Mouse (Mus musculus) midbrain, embryonic 15.5 days (tissue): ENCODE results near the gene Lama5. TPM values are rescaled to one million over a fixed set of nuclear protein-coding genes. Genes with fewer than 3 reads are reported as not detected.
A peak's percentile ranks its signal among the peaks of the same experiment; 100 is the strongest.

Source experiments
- ATAC-seq: fragments of 200-750 bp; cut with Nextera tagmentation; replicated peaks from 2 replicates; pipeline ENCODE4 v1.8.0; 2017; ENCODE audit warnings: moderate TSS enrichment
- H3K27ac ChIP-seq: fragments of 300-500 bp; sonication (generic); 2 replicates; pipeline ENCODE4 v1.5.1; 2015; ENCODE audit warnings: mild to moderate bottlenecking, inconsistent platforms
- H3K27me3 ChIP-seq: fragments of 300-500 bp; sonication (generic); replicated peaks from 2 replicates; pipeline ENCODE4 v1.6.1; 2015; ENCODE audit warnings: inconsistent platforms
- H3K36me3 ChIP-seq: fragments of 300-500 bp; sonication (generic); replicated peaks from 2 replicates; pipeline ENCODE4 v1.6.1; 2015; ENCODE audit warnings: inconsistent platforms
- H3K4me1 ChIP-seq: fragments of 300-500 bp; sonication (generic); 2 replicates; pipeline ENCODE4 v1.6.1; 2015; ENCODE audit warnings: inconsistent platforms
- H3K4me2 ChIP-seq: fragments of 300-500 bp; sonication (generic); 2 replicates; pipeline ENCODE4 v1.6.1; 2015; ENCODE audit warnings: inconsistent platforms, mild to moderate bottlenecking, moderate library complexity
- H3K4me3 ChIP-seq: fragments of 300-500 bp; sonication (generic); 2 replicates; pipeline ENCODE4 v1.5.1; 2015; ENCODE audit warnings: mild to moderate bottlenecking, inconsistent platforms
- H3K9ac ChIP-seq: fragments of 300-500 bp; sonication (generic); 2 replicates; pipeline ENCODE4 v1.6.1; 2015; ENCODE audit warnings: mild to moderate bottlenecking, inconsistent platforms
- H3K9me3 ChIP-seq: fragments of 300-500 bp; sonication (generic); 2 replicates; pipeline ENCODE4 v1.6.1; 2016; ENCODE audit warnings: inconsistent platforms
- WGBS: fragments of 180-500 bp; shearing (Covaris S2); methylation state at CpG from one replicate; pipeline ENCODE4 v1.1.7; 2015; ENCODE audit warnings: mixed read lengths; 5-methylcytosine and 5-hydroxymethylcytosine counted together
- polyA plus RNA-seq: library from polyadenylated mRNA; unstranded; fragments of >200 nt; fragmentation: Nextera tagmentation; extraction: Ambion mirVana; gene quantifications from 2 replicates; pipeline ENCODE4 v1.2.1, GENCODE M21; 2015

Lama5 gene
- polyA plus RNA-seq, 1 experiment from 2014 or later: 1.7 TPM

- H3K9me3 ChIP-seq: no peaks in the 10 kb centered on the region
- no peaks in the 10 kb centered on the region for H3K36me3 ChIP-seq
- no peak overlapping the region for H3K4me2 ChIP-seq
- H3K27ac ChIP-seq: no peak overlapping the region
- H3K4me3 ChIP-seq: no peak overlapping the region
- WGBS: 74% methylated on average over 3 of the region's 3 CpGs
- no peak for ATAC-seq
- peaks cover 25% of the 10 kb centered on the region for H3K4me1 ChIP-seq
- no peak overlapping the region for H3K9ac ChIP-seq
- H3K27me3 ChIP-seq: peaks cover 29% of the 10 kb centered on the region
Measured at GRCm38 (mm10) chr2:180229129-180229528, 3.5 kb upstream of the Lama5 start.

GRCm38 (mm10) chr2:180228592-180228991 is 2.9 kb upstream of the Lama5 start:
- no peaks in the 10 kb centered on the region for H3K9me3 ChIP-seq
- no peak overlapping the region for H3K4me2 ChIP-seq
- peaks cover 25% of the 10 kb centered on the region for H3K4me1 ChIP-seq
- no peak overlapping the region for H3K4me3 ChIP-seq
- H3K36me3 ChIP-seq: no peaks in the 10 kb centered on the region
- H3K27ac ChIP-seq: no peak overlapping the region
- 68% methylated on average over 7 of the region's 7 CpGs for WGBS
- H3K9ac ChIP-seq: no peak overlapping the region
- peaks cover 32% of the 10 kb centered on the region for H3K27me3 ChIP-seq
- ATAC-seq: no peak

GRCm38 (mm10) chr2:180228060-180228458 is 2.4 kb upstream of the Lama5 start:
- Histone ChIP-seq H3K27me3 (peaks cover 37% of the 10 kb centered on the region), H3K27ac (no peak overlapping the region), H3K9ac (no peak overlapping the region), H3K4me1 (peaks cover 25% of the 10 kb centered on the region), H3K4me3 (no peak overlapping the region), H3K4me2 (no peak overlapping the region), H3K36me3 (no peaks in the 10 kb centered on the region), H3K9me3 (no peaks in the 10 kb centered on the region)
- 57% methylated on average over 6 of the region's 6 CpGs for WGBS
- no peak for ATAC-seq

DNA sequence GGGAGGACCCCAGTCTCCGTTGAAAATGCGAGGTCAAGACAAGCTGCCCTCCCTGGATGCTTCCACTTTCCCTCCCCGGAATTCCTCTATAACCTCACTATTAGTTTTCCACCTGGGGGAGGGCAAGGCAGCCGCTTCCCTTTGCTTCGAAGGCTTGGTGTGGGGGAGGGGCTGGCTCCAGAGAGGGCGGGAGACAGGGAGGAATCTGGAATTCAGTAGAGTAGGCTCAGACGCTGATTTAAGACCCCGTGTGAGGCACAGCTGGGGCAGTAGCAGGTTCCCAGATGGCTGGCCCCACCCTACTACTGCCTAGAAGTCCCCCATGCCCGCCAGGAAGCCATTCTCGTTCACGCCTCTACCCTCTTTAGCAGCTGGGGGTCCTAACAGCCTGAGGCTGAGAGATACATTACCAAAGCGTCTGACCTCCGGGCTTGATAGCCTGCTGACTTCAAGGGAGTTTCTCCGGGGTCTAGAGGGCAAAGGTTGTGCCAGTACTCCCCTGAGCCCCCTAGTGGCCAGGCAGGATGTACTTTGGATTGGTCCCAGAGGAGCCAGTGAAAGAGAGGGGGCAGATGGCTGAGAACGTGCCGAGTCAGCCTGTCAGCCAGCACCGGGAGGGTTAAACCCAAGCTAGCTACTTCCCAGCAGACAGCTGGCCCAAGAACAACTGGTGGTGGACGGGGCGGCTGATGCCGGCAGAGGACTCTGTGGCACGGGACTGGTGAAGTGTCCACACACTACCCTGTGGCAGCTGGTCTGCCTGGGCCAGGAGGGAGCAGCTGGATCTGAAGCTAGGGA is 1.8 kb upstream of the Lama5 start:
- H3K27ac ChIP-seq: no peak overlapping the region
- H3K27me3 ChIP-seq: peaks cover 39% of the 10 kb centered on the region
- peaks cover 25% of the 10 kb centered on the region for H3K4me1 ChIP-seq
- H3K36me3 ChIP-seq: no peaks in the 10 kb centered on the region
- ATAC-seq: 0 out of 2 replicates have a peak, but pooled peaks have one; percentile 41
- H3K9ac ChIP-seq: no peak overlapping the region
- peak overlapping the region; percentile 24 for H3K4me2 ChIP-seq
- H3K4me3 ChIP-seq: no peak overlapping the region
- WGBS: under 1% methylated on average over 21 of the region's 21 CpGs
- H3K9me3 ChIP-seq: no peaks in the 10 kb centered on the region

DNA sequence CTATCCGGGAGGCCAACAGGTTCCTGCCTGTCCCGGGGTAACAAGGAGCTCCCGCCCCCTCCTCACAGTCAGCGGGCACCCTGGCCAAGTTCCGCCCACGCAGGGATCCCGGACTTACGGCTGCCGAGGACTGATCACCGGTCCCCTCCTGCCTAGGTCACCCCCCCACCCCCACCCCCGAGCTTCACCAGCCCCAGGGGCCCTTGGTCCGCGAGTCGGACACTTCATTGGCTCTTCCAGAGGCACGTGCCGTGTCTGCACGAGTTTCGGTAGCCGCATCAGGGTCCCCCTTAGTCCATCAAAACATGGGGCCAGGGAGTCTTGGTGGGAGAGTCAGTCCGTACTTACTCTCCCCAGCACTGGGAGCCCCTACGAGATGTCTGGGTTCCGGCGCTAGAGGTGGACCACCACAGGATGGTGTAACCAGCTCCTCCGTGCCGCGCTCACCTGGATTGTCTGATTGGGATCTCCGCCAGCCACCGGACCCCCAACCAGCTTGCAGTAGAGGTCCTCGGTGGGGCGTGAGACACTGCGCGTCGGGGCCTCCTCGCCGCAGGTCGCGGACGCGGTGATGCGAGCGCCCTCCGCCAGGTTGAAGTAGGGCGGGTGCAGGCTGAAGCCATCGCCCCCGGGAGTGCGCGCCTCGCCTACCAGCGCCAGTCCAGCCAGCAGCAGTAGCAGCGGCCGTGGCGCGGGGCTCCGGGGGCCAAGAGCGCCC is 456 bp downstream of the Lama5 start:
- H3K4me2 ChIP-seq: peak overlapping the region; percentile 100
- peak overlapping the region; percentile 57 for H3K9ac ChIP-seq
- WGBS: 0% methylated on average over 54 of the region's 55 CpGs
- peaks cover 39% of the 10 kb centered on the region for H3K27me3 ChIP-seq
- H3K27ac ChIP-seq: no peak overlapping the region
- ATAC-seq: no peak; the same call in 1 of the 2 replicates
- peaks cover 29% of the 10 kb centered on the region for H3K4me1 ChIP-seq
- H3K4me3 ChIP-seq: peak overlapping the region; percentile 52
- no peaks in the 10 kb centered on the region for H3K36me3 ChIP-seq
- H3K9me3 ChIP-seq: no peaks in the 10 kb centered on the region

- no peaks in the 10 kb centered on the region for H3K36me3 ChIP-seq
- H3K27me3 ChIP-seq: peaks cover 39% of the 10 kb centered on the region
- peak overlapping the region; percentile 52 for H3K4me3 ChIP-seq
- H3K9ac ChIP-seq: no peak overlapping the region
- H3K4me1 ChIP-seq: peaks cover 29% of the 10 kb centered on the region
- no peak for ATAC-seq
- no peaks in the 10 kb centered on the region for H3K9me3 ChIP-seq
- WGBS: under 1% methylated on average over 13 of the region's 13 CpGs
- H3K27ac ChIP-seq: no peak overlapping the region
- peak overlapping the region; percentile 100 for H3K4me2 ChIP-seq
Measured at GRCm38 (mm10) chr2:180224647-180225043, 1.0 kb downstream of the Lama5 start.

GRCm38 (mm10) chr2:180222250-180222649 is 3.4 kb downstream of the Lama5 start:
- no peak overlapping the region for H3K27ac ChIP-seq
- H3K4me1 ChIP-seq: peaks cover 22% of the 10 kb centered on the region
- peaks cover 39% of the 10 kb centered on the region for H3K27me3 ChIP-seq
- H3K36me3 ChIP-seq: no peaks in the 10 kb centered on the region
- no peak overlapping the region for H3K4me2 ChIP-seq
- ATAC-seq: no peak
- no peaks in the 10 kb centered on the region for H3K9me3 ChIP-seq
- no peak overlapping the region for H3K9ac ChIP-seq
- H3K4me3 ChIP-seq: no peak overlapping the region
- 16% methylated on average over 6 of the region's 6 CpGs for WGBS

DNA sequence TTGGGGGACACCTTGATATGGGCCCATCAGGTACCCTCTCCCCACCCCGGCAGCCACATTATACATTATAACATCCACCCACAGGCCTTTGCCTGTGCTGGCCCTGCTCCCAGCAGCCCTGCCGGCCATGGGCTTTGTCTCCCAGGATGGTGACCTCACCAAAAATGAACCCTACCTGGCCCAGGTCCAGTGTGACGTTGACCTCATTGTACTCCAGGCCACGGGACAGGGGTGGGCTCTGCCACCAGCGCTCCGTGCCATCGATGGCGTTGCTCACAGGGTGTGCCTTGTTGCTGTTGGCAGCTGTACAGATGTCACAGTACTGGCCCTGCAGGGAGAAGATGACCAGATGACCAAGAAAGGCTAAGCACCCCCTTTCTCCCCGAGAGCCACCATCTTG is 4.6 kb downstream of the Lama5 start:
- 94% methylated on average over 9 of the region's 9 CpGs for WGBS
- Histone ChIP-seq H3K4me1 (peaks cover 17% of the 10 kb centered on the region), H3K27me3 (peaks cover 29% of the 10 kb centered on the region), H3K27ac (no peak overlapping the region), H3K4me2 (no peak overlapping the region), H3K36me3 (no peaks in the 10 kb centered on the region), H3K4me3 (no peak overlapping the region), H3K9me3 (no peaks in the 10 kb centered on the region), H3K9ac (no peak overlapping the region)
- ATAC-seq: no peak

DNA sequence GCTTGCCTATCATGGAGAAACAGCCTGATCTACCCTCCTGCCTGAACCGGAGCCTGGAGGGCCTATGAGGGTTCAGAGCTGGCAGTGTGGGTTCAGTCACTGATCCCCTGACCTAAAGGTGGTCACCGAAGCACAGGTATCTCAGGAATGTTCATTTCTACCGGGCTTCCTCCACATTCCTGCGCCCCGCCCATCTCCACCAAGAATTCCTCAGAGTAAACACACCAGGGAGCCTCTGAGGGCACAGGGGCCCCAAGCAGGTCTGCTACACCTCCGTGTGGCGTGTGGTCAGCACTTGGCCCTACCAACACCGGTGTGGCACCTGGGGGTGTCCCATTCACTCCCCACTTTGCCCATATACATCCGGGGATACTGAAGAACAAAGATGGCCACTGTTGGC is 5.5 kb downstream of the Lama5 start:
- Histone ChIP-seq H3K4me3 (no peak overlapping the region), H3K4me1 (peaks cover 8% of the 10 kb centered on the region; the same call in 1 of the 2 replicates), H3K4me2 (no peak overlapping the region), H3K9ac (no peak overlapping the region), H3K27me3 (peaks cover 20% of the 10 kb centered on the region), H3K9me3 (no peaks in the 10 kb centered on the region), H3K27ac (no peak overlapping the region), H3K36me3 (no peaks in the 10 kb centered on the region)
- ATAC-seq: no peak
- WGBS: 83% methylated on average over 9 of the region's 9 CpGs

DNA sequence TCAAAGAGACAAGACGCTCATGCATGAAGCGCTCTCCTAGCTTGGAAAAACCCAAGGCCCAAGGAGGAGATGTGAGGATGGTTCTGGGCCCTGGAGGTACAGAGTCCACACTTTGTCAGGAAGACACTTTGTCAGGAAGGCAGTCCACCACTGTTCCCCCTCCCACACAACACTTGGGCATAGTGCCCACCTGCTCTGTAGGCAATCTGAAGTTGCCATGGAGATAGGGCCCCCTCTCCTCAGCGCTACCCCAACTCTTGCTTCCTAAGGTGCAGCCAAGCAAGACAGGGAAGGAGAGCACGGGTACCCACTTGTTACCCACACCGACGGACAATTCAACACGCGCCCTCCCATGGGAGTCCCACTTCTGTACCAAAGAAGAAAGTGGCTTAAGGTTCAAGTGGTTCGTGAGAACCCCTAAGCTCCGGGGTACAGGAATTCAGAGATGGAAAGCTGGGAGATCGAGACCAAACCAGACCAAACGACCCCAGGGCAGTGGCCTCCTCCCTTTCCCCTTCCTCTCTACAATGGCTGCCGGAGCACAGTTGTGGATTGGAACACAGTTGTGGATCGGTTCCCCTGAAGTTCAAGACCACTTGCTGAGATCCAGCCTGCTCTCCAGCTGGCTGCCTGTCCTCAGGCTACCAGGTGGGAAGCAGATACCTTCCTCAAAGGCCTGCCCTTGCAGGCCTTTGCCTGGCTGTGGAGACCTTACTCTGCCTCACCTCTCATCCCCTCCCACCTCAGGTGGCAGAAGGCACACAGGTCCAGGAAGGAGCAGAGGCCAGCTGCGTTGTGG is 6.3 kb downstream of the Lama5 start:
- peaks cover 4% of the 10 kb centered on the region; the same call in 1 of the 2 replicates for H3K4me1 ChIP-seq
- H3K4me3 ChIP-seq: no peak overlapping the region
- 74% methylated on average over 15 of the region's 15 CpGs for WGBS
- no peak for ATAC-seq
- no peaks in the 10 kb centered on the region for H3K36me3 ChIP-seq
- peaks cover 12% of the 10 kb centered on the region for H3K27me3 ChIP-seq
- H3K4me2 ChIP-seq: no peak overlapping the region
- no peak overlapping the region for H3K9ac ChIP-seq
- no peaks in the 10 kb centered on the region for H3K9me3 ChIP-seq
- no peak overlapping the region for H3K27ac ChIP-seq

DNA sequence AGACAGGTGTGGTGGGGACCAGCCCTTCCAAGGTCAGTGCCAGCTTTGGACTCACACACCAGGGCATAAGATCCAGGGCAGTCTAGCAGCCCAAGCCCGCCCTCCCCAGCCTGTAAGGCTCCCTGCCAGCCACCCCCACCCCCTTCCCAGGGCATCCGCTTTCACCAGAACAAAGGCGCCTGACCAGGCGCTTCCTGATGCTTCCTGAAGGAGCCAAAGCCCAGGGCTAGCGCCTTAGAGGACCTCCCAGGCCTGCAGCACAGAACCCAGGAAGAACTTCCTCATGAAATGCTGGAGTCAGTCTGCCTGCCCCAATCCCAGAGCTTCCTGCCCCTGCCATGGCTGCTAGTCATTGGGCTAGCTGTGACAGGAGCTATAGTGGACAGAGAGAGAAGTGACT is 7.0 kb downstream of the Lama5 start:
- no peak overlapping the region for H3K27ac ChIP-seq
- ATAC-seq: no peak

DNA sequence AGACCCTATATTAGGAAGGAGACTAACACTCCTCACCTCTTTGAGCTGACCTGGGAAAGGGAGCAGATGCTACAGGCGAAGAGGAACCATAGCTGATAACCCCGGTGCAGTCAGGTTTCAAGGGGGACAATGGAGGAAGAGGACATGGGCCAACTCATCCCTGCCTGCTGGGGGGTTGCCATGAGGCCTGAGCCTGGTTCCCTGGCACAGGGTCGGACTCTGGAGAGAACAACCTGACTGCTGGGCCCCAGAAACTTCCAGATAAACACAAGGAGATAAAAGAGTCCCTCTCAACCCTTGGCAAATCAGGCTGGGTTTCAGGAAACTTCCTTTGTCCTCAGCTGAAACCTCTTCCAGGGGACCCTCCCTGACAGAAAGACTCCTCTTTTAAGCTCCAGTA is 7.4 kb downstream of the Lama5 start:
- Histone ChIP-seq H3K9me3 (no peaks in the 10 kb centered on the region), H3K27me3 (peaks cover 4% of the 10 kb centered on the region), H3K9ac (no peak overlapping the region), H3K4me1 (peaks cover 4% of the 10 kb centered on the region; the same call in 1 of the 2 replicates), H3K4me3 (no peak overlapping the region), H3K36me3 (no peaks in the 10 kb centered on the region), H3K4me2 (no peak overlapping the region), H3K27ac (no peak overlapping the region)
- WGBS: 83% methylated on average over 3 of the region's 3 CpGs
- ATAC-seq: no peak

More for the DNA sequence above, 7.0 kb downstream of the Lama5 start:
- H3K36me3 ChIP-seq: no peaks in the 10 kb centered on the region
- H3K9ac ChIP-seq: no peak overlapping the region
- H3K27me3 ChIP-seq: peaks cover 8% of the 10 kb centered on the region
- 25% methylated on average over 5 of the region's 5 CpGs for WGBS
- H3K4me2 ChIP-seq: no peak overlapping the region
- peaks cover 4% of the 10 kb centered on the region; the same call in 1 of the 2 replicates for H3K4me1 ChIP-seq
- no peak overlapping the region for H3K4me3 ChIP-seq
- no peaks in the 10 kb centered on the region for H3K9me3 ChIP-seq
